Mouse (Mus musculus) urinary bladder, postnatal 36 days (tissue): ENCODE results near the gene Rps16.
"Not testable (repeated sequence)": the region's sequence is repeated elsewhere in the genome, so short reads cannot be mapped to it uniquely, and the experiment has no call there.

Source experiments
- DNase-seq, 2 experiments: peaks; one replicate each; pipeline ENCODE4 v3.0.0; 2022; ENCODE audit warnings: low spot score in 2 of 2, mixed read lengths in 1 of 2

Gene Rps16

GRCm38 (mm10) chr7:28387384-28387783, 36.9 kb downstream of the Rps16 start:
- DNase-seq, result not testable (repeated sequence)

- DNase-seq, result no peak
These were observed 39.9 kb downstream of the Rps16 start for GRCm38 (mm10) chr7:28390331-28390730.

GRCm38 (mm10) chr7:28392429-28393271, 42.2 kb downstream of the Rps16 start, which contains the start of the genes Med29 and Paf1:
Med29 (minus strand) TSS chr7:28392708.
Paf1 (plus strand) TSS chr7:28392951.
- DNase-seq, result peak; percentile 94 to 96

- no peak for DNase-seq
These were observed 43.0 kb downstream of the Rps16 start for GRCm38 (mm10) chr7:28393272-28393951.

GRCm38 (mm10) chr7:28395425-28395824, 45.0 kb downstream of the Rps16 start:
- no peak for DNase-seq

- no peak for DNase-seq
These were observed 47.5 kb downstream of the Rps16 start for GRCm38 (mm10) chr7:28398000-28398399.

- no peak for DNase-seq
These were observed 48.4 kb downstream of the Rps16 start for GRCm38 (mm10) chr7:28398696-28399340.

- no peak for DNase-seq
These were observed 50.6 kb downstream of the Rps16 start for GRCm38 (mm10) chr7:28401030-28401429.

GRCm38 (mm10) chr7:28401942-28402341, 51.5 kb downstream of the Rps16 start:
- no peak for DNase-seq
